In genomic region chr11:35505817-35506216, GRCm38 (mm10) we compare ENCODE assay signal across 21 mouse cellular contexts.
DNase-seq lines count a peak whose midpoint lies in the region; ATAC-seq lines count a peak whose summit lies in the region.
"Had no signal": no experiment of that assay in that cellular context is flagged by ENCODE, and none has a peak within 500 bp of the region (broad histone marks: within the 10 kb centered on the region; RNA-seq: fewer than 3 reads in every experiment).

No protein-coding gene starts in this region.

- no peak overlapping the region for H3K4me2 ChIP-seq in neural tube, embryonic 15.5 days
- H3K4me2 ChIP-seq in embryonic facial prominence, embryonic 11.5 days (ENCODE audit: low read depth, low read length), result no peak overlapping the region
- H3K4me2 ChIP-seq in neural tube, embryonic 11.5 days (ENCODE audit: low read depth), result no peak overlapping the region
- H3K4me2 ChIP-seq: embryonic facial prominence, embryonic 13.5 days; heart, embryonic 12.5 days; limb, embryonic 12.5 days had no signal

- 11% methylated on average over 9 of the region's 9 CpGs for WGBS in heart, embryonic 10.5 days
- 21% methylated on average over 9 of the region's 9 CpGs for WGBS in neural tube, embryonic 15.5 days
- 12% methylated on average over 9 of the region's 9 CpGs for WGBS in embryonic facial prominence, embryonic 11.5 days
- WGBS in neural tube, embryonic 11.5 days, result 10% methylated on average over 9 of the region's 9 CpGs

- H3K4me3 ChIP-seq in heart, embryonic 10.5 days, result no peak overlapping the region
- no peak overlapping the region for H3K4me3 ChIP-seq in neural tube, embryonic 15.5 days (replicated peaks)
- no peak overlapping the region for H3K4me3 ChIP-seq in embryonic facial prominence, embryonic 11.5 days (ENCODE audit: low read depth, low read length)
- H3K4me3 ChIP-seq in neural tube, embryonic 11.5 days (ENCODE audit: low read depth, low read length), result no peak overlapping the region
- H3K4me3 ChIP-seq: embryonic facial prominence, embryonic 13.5 days; heart, embryonic 12.5 days; limb, embryonic 12.5 days had no signal

- ATAC-seq in neural tube, embryonic 15.5 days (ENCODE audit: low FRiP score), result no peak
- ATAC-seq in embryonic facial prominence, embryonic 11.5 days (replicated peaks; ENCODE audit: insufficient number of reproducible peaks, low FRiP score, low TSS enrichment, low read depth), result peak; percentile 42; the same call in 1 of the 2 replicates
- peak; percentile 48 for ATAC-seq in neural tube, embryonic 11.5 days (ENCODE audit: insufficient read depth, low FRiP score, low TSS enrichment)
- ATAC-seq: forebrain, embryonic 16.5 days had no signal

- H3K4me1 ChIP-seq in heart, embryonic 10.5 days, result peaks cover 75% of the 10 kb centered on the region
- H3K4me1 ChIP-seq in neural tube, embryonic 15.5 days, result peaks cover 12% of the 10 kb centered on the region; the same call in 1 of the 2 replicates
- peaks cover 5% of the 10 kb centered on the region; the same call in 1 of the 2 replicates for H3K4me1 ChIP-seq in embryonic facial prominence, embryonic 11.5 days (ENCODE audit: control insufficient read depth, insufficient read depth, low read length)
- peaks cover 36% of the 10 kb centered on the region for H3K4me1 ChIP-seq in neural tube, embryonic 11.5 days (ENCODE audit: control insufficient read depth, insufficient read depth, low read length)

- H3K9me3 ChIP-seq in heart, embryonic 10.5 days, result no peaks in the 10 kb centered on the region
- no peaks in the 10 kb centered on the region for H3K9me3 ChIP-seq in neural tube, embryonic 15.5 days (replicated peaks)
- H3K9me3 ChIP-seq in embryonic facial prominence, embryonic 11.5 days (replicated peaks; ENCODE audit: control insufficient read depth, low read length), result no peaks in the 10 kb centered on the region
- H3K9me3 ChIP-seq in neural tube, embryonic 11.5 days (ENCODE audit: control insufficient read depth, low read length), result no peaks in the 10 kb centered on the region
- H3K9me3 ChIP-seq: embryonic facial prominence, embryonic 13.5 days; heart, embryonic 12.5 days; limb, embryonic 12.5 days had no signal

- H3K36me3 ChIP-seq in heart, embryonic 10.5 days, result no peaks in the 10 kb centered on the region
- no peaks in the 10 kb centered on the region for H3K36me3 ChIP-seq in neural tube, embryonic 15.5 days
- no peaks in the 10 kb centered on the region for H3K36me3 ChIP-seq in embryonic facial prominence, embryonic 11.5 days (replicated peaks; ENCODE audit: control insufficient read depth, insufficient read depth, low read depth, low read length)
- H3K36me3 ChIP-seq in neural tube, embryonic 11.5 days (ENCODE audit: control insufficient read depth, insufficient read depth, low read length), result no peaks in the 10 kb centered on the region
- H3K36me3 ChIP-seq: embryonic facial prominence, embryonic 13.5 days; G1E; heart, embryonic 12.5 days; limb, embryonic 12.5 days had no signal

- DNase-seq in heart, embryonic 10.5 days (ENCODE audit: low spot score), result no peak
- no peak for DNase-seq in heart, adult 8-10 months (ENCODE audit: low spot score)
- DNase-seq in neural tube, embryonic 10.5 days (ENCODE audit: extremely low spot score, low spot score), result peak; percentile 71
- DNase-seq in embryonic facial prominence, embryonic 11.5 days (ENCODE audit: low spot score), result no peak
- peak; percentile 72 for DNase-seq in neural tube, embryonic 11.5 days (ENCODE audit: low spot score)
- no peak for DNase-seq in layer of hippocampus, postnatal 36 days
- DNase-seq in ovary, postnatal 14 days (ENCODE audit: low spot score), result no peak
- DNase-seq: adrenal gland, postnatal 14 days; cerebellum, adult 8-10 months; heart, postnatal 36 days; kidney, adult 8-10 months; kidney, postnatal 36 days; lung, postnatal 10 days; right cerebral cortex, postnatal 4 days had no signal

- H3K27me3 ChIP-seq in heart, embryonic 10.5 days (ENCODE audit: insufficient read depth, poor library complexity, severe bottlenecking), result no peaks in the 10 kb centered on the region
- H3K27me3 ChIP-seq in neural tube, embryonic 15.5 days (replicated peaks), result peaks cover 15% of the 10 kb centered on the region; the same call in 1 of the 2 replicates
- no peaks in the 10 kb centered on the region for H3K27me3 ChIP-seq in embryonic facial prominence, embryonic 11.5 days (ENCODE audit: control insufficient read depth, insufficient read depth, low read length)
- no peaks in the 10 kb centered on the region for H3K27me3 ChIP-seq in neural tube, embryonic 11.5 days (ENCODE audit: control insufficient read depth, insufficient read depth, low read length)
- H3K27me3 ChIP-seq: embryonic facial prominence, embryonic 13.5 days; heart, embryonic 12.5 days; limb, embryonic 12.5 days had no signal

- no peak overlapping the region for H3K9ac ChIP-seq in neural tube, embryonic 15.5 days (replicated peaks)
- H3K9ac ChIP-seq in embryonic facial prominence, embryonic 11.5 days (replicated peaks; ENCODE audit: low read length), result no peak overlapping the region
- no peak overlapping the region for H3K9ac ChIP-seq in neural tube, embryonic 11.5 days (ENCODE audit: low read length)
- H3K9ac ChIP-seq: embryonic facial prominence, embryonic 13.5 days; heart, embryonic 12.5 days; limb, embryonic 12.5 days; liver, embryonic 14.5 days had no signal

- H3K27ac ChIP-seq in heart, embryonic 10.5 days, result peak overlapping the region; percentile 64
- no peak overlapping the region for H3K27ac ChIP-seq in neural tube, embryonic 15.5 days (replicated peaks)
- H3K27ac ChIP-seq in embryonic facial prominence, embryonic 11.5 days (replicated peaks; ENCODE audit: low read depth, low read length), result no peak overlapping the region
- peak overlapping the region; percentile 69 for H3K27ac ChIP-seq in neural tube, embryonic 11.5 days (ENCODE audit: low read depth, low read length)
- H3K27ac ChIP-seq: embryonic facial prominence, embryonic 13.5 days; limb, embryonic 12.5 days; liver, embryonic 14.5 days had no signal

Comparison
In these comparisons a context has a peak if more than half of its experiments do, and no peak if none do; other contexts are left out.
1. H3K27ac ChIP-seq: peak in heart, embryonic 10.5 days (single experiment) and neural tube, embryonic 11.5 days (single experiment); none in neural tube, embryonic 15.5 days (single experiment) and embryonic facial prominence, embryonic 11.5 days (single experiment).
2. DNase-seq: peak in neural tube, embryonic 10.5 days (single experiment) and neural tube, embryonic 11.5 days (single experiment); none in heart, embryonic 10.5 days (single experiment), heart, adult 8-10 months (single experiment), embryonic facial prominence, embryonic 11.5 days (single experiment), layer of hippocampus, postnatal 36 days (0 of 2) and ovary, postnatal 14 days (single experiment).